Mouse (Mus musculus) lung, postnatal 4 days (tissue): ENCODE measurements at regions not wholly inside any gene's neighbourhood (a gene's known extent, or its start where the extent isn't known, plus 50 kb on each side); places are given as distances from the start of the nearest gene placed in this dataset.

Experiments used
- DNase-seq, 2 experiments: peaks; one replicate each; pipeline ENCODE4 v3.0.0; 2021

GRCm38 (mm10) chr15:33758771-33759170 lies 598.9 kb downstream of the 9430069I07Rik start:
- DNase-seq = no peak
